Mouse (Mus musculus) ES-E14 (cell line): ENCODE measurements around the gene Jund. TPM values are rescaled to one million over a fixed set of nuclear protein-coding genes. Genes with fewer than 3 reads are reported as not detected.
A peak's percentile ranks its signal among the peaks of the same experiment; 100 is the strongest.

ENCODE experiments used
- DNase-seq: peaks from one replicate; pipeline ENCODE4 v3.0.0-alpha.2; 2013; ENCODE audit warnings: low read depth, low spot score
- H3K27ac ChIP-seq: 2 replicates; pipeline ENCODE4 v1.5.1; 2012; ENCODE audit warnings: low read depth, mild to moderate bottlenecking, low read length, moderate library complexity, mixed read lengths; ENCODE audit not compliant: poor library complexity, insufficient read depth, severe bottlenecking
- H3K36me3 ChIP-seq: 2 replicates; pipeline ENCODE4 v1.6.1; 2012; ENCODE audit warnings: mild to moderate bottlenecking, low read length, moderate library complexity, mixed read lengths; ENCODE audit not compliant: control insufficient read depth, poor library complexity, insufficient read depth, severe bottlenecking
- H3K4me1 ChIP-seq, 2 experiments: fragments of 150-350 bp in 1 of 2; sonication (generic) in 1 of 2; 2 replicates each; pipeline ENCODE4 v1.6.1; 2012; ENCODE audit warnings: low read length in 2 of 2, mild to moderate bottlenecking in 1 of 2, mixed read lengths in 1 of 2; ENCODE audit not compliant: control insufficient read depth in 2 of 2, insufficient read depth in 2 of 2, poor library complexity in 1 of 2
- H3K4me3 ChIP-seq, 2 experiments: fragments of 150-350 bp in 1 of 2; sonication (generic) in 1 of 2; 2 replicates each; pipeline ENCODE4 v1.5.1; 2012; ENCODE audit warnings: low read length in 2 of 2, low read depth in 1 of 2, mild to moderate bottlenecking in 1 of 2, mixed read lengths in 1 of 2; ENCODE audit not compliant: insufficient read depth in 1 of 2, poor library complexity in 1 of 2, severe bottlenecking in 1 of 2
- H3K9ac ChIP-seq: 2 replicates; pipeline ENCODE4 v1.6.1; 2012; ENCODE audit warnings: low read depth, mild to moderate bottlenecking, low read length, mixed read lengths; ENCODE audit not compliant: poor library complexity, insufficient read depth, severe bottlenecking
- H3K9me3 ChIP-seq: fragments of 150-350 bp; sonication (generic); 2 replicates; pipeline ENCODE4 v1.6.1; 2012; ENCODE audit warnings: low read depth, mild to moderate bottlenecking, low read length; ENCODE audit not compliant: control insufficient read depth, insufficient read depth
- CHD2 ChIP-seq: IDR thresholded peaks from 2 replicates; pipeline ENCODE4 v1.6.1; 2014; ENCODE audit warnings: mild to moderate bottlenecking, low read depth, low read length, inconsistent platforms
- HCFC1 ChIP-seq: IDR thresholded peaks from 2 replicates; pipeline ENCODE4 v1.6.1; 2012; ENCODE audit warnings: low read length, inconsistent platforms, borderline replicate concordance; ENCODE audit not compliant: insufficient read depth
- MAFK ChIP-seq: IDR thresholded peaks from 2 replicates; pipeline ENCODE4 v1.6.1; 2014; ENCODE audit warnings: mild to moderate bottlenecking, low read depth, low read length, inconsistent platforms; ENCODE audit not compliant: insufficient read depth
- ZC3H11A ChIP-seq: IDR thresholded peaks from 2 replicates; pipeline ENCODE4 v1.6.1; 2012; ENCODE audit warnings: low read depth, mild to moderate bottlenecking, inconsistent platforms, low read length, borderline replicate concordance
- ZNF384 ChIP-seq: IDR thresholded peaks from 2 replicates; pipeline ENCODE4 v1.6.1; 2012; ENCODE audit warnings: low read depth, low read length, inconsistent platforms
- in situ Hi-C, 2 experiments: fragments of 600-800 bp; cut with MboI; formaldehyde crosslinking; loops; one replicate each; pipeline ENCODE4 v1.15.1; 2025; ENCODE audit warnings: low sequenced_read_pairs in 2 of 2, inconsistent platforms in 1 of 2; ENCODE audit not compliant: unreplicated experiment in 2 of 2
- total RNA-seq: library from RNA; depleted of rRNA; stranded (reverse); fragments of 300-350 nt; gene quantifications from 2 replicates; pipeline ENCODE4 v1.2.3, GENCODE M21; 2012

Gene Jund
- total RNA-seq, 1 experiment = 60.1 TPM

GRCm38 (mm10) chr8:70684291-70684690, 14.5 kb upstream of the Jund start:
- TF ChIP-seq CHD2 (no peak), HCFC1 (no peak), ZC3H11A (no peak), MAFK (no peak), ZNF384 (no peak)
- in situ Hi-C loops = no loop called here

GRCm38 (mm10) chr8:70687576-70687975, 11.2 kb upstream of the Jund start:
- Histone ChIP-seq H3K36me3 (no peaks in the 10 kb centered on the region), H3K27ac (no peak overlapping the region), H3K4me1 (peaks cover 6 to 9% of the 10 kb centered on the region in 2 experiments; a peak in 3 of 4 replicates), H3K9ac (no peak overlapping the region), H3K9me3 (no peaks in the 10 kb centered on the region), H3K4me3 (no peak overlapping the region)
- in situ Hi-C loops = no loop called here
- TF ChIP-seq MAFK (no peak), CHD2 (no peak), HCFC1 (no peak), ZNF384 (no peak), ZC3H11A (no peak)
- DNase-seq = no peak

More at GRCm38 (mm10) chr8:70684291-70684690, 14.5 kb upstream of the Jund start:
- no peak for DNase-seq
- Histone ChIP-seq H3K4me3 (no peak overlapping the region), H3K4me1 (peaks cover 9 to 17% of the 10 kb centered on the region in 2 experiments; a peak in 3 of 4 replicates), H3K9me3 (no peaks in the 10 kb centered on the region), H3K9ac (no peak overlapping the region), H3K27ac (no peak overlapping the region), H3K36me3 (peaks cover 5% of the 10 kb centered on the region; the same call in 1 of the 2 replicates)

DNA sequence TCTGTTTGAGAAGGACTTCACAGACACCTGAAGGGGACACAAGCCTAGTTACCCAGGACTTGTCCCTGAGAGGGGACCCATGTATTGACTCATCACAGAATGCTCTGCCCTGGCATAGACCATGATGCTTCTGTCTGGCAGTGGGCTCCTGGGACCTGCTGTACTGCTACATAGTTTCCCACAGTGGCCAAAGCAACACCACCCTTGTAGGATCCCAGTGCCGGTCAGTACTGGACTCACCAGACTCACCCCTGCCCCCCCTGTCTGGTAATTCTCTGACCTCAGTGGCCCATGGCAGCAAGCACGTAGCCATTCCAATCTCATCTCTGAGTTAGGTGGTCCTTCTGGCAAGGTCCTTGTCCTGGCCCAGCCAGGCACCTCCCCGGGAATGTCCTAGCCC, 10.6 kb upstream of the Jund start:
- in situ Hi-C loops = no loop called here
- Histone ChIP-seq H3K27ac (no peak overlapping the region), H3K36me3 (no peaks in the 10 kb centered on the region), H3K4me1 (peaks cover 6 to 10% of the 10 kb centered on the region in 2 experiments; a peak in 3 of 4 replicates), H3K9ac (no peak overlapping the region), H3K4me3 (no peak overlapping the region), H3K9me3 (no peaks in the 10 kb centered on the region)
- DNase-seq = no peak
- no peak for TF ChIP-seq ZC3H11A
- TF ChIP-seq ZNF384 = no peak
- no peak for TF ChIP-seq MAFK
- TF ChIP-seq HCFC1 = no peak
- TF ChIP-seq CHD2 = no peak

GRCm38 (mm10) chr8:70689892-70690390, 8.8 kb upstream of the Jund start:
- Histone ChIP-seq H3K27ac (no peak overlapping the region), H3K36me3 (no peaks in the 10 kb centered on the region), H3K9ac (no peak overlapping the region; the same call in 1 of the 2 replicates), H3K4me1 (peaks cover 6 to 20% of the 10 kb centered on the region in 2 experiments; a peak in 3 of 4 replicates), H3K9me3 (no peaks in the 10 kb centered on the region), H3K4me3 (no peak overlapping the region)
- TF ChIP-seq ZC3H11A = no peak
- TF ChIP-seq HCFC1 = no peak
- TF ChIP-seq MAFK = no peak
- DNase-seq = no peak
- in situ Hi-C loops = no loop called here

DNA sequence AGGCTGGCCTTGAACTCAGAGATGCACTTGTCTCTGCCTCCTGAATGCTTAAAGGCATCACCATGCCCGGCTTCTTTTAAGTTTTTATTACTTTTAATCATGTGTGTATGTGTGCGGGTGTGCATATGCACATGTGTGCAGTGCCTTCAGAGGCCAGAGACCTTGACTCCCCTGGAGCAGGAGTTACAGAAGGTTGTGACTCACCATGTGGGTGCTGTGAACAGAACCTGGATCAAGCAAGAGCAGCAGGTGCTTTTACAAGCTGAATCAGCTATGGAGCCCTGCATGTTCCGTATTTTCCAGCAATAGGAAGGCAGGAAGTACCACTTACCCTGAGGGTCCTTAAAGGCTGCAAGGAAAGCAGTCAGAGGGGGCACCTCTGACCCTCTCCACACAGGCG, 7.5 kb upstream of the Jund start:
- TF ChIP-seq ZNF384 = no peak
- no peak for TF ChIP-seq ZC3H11A
- TF ChIP-seq HCFC1 = no peak
- TF ChIP-seq CHD2 = no peak
- TF ChIP-seq MAFK = no peak
- peak overlapping the region; percentile 50 to 66 for H3K4me3 ChIP-seq
- H3K4me1 ChIP-seq = peaks cover 6 to 22% of the 10 kb centered on the region in 2 experiments; a peak in 3 of 4 replicates
- no peaks in the 10 kb centered on the region for H3K36me3 ChIP-seq
- DNase-seq = no peak
- in situ Hi-C loops = no loop called here
- H3K9me3 ChIP-seq = no peaks in the 10 kb centered on the region
- peak overlapping the region; percentile 87 for H3K9ac ChIP-seq
- peak overlapping the region; percentile 92 for H3K27ac ChIP-seq
